Comparison of ENCODE assay signal across 8 mouse cellular contexts in the genomic region with DNA sequence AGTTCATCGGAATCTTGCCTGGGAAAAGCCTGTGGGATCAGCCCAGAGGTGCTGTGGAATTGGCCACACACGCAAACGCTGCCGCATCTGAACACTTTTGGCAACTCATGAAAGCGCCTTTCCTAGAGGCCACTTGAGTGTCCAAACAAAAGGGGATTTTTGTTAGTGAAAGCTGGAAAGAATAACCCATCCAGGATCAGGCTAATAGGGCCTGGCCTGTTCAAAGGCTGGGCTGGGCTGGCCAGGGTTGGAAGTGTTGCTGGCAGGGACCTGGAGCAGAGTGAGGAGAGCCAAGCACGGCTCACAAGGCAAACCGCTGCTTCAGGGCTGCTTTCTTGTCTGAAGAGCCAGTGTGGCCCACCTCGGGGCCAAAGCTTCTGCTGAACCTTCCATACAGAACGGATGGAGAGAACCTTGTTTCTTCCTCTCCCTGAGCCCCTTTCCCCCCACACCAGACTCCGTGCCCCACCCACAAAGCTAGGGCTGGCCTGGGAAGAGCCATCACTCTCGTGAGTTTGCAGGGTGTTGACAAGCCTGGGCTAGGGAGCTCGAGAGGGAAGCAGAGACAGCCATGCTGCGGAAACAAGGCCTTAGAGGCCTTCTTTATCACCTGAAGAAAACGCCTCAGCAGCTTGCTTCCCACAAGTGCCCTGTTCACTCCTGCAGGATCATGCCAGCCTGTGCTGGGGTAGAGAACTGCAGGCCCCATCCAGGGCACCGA.
DNase-seq lines count a peak whose midpoint lies in the region; ATAC-seq and TF ChIP-seq lines count a peak whose summit lies in the region.

No protein-coding gene starts in this region.

- ATAC-seq in cerebellum, adult (ENCODE audit: insufficient number of reproducible peaks, low FRiP score, low TSS enrichment) = no peak

- intact Hi-C loops in heart, adult 2 months (cut with DNase I) = no loop called here
- intact Hi-C loops in heart, postnatal 25 days (cut with DNase I) = no loop called here
- intact Hi-C loops in gastrocnemius, postnatal 36 days (cut with DNase I) = loop anchor here (10.0 kb wide), 1 partner anchor 190 kb away; no protein-coding TSS in a partner anchor

- no peak overlapping the region for H3K9ac ChIP-seq in heart, adult 2 months (ENCODE audit: low read depth, low read length)

- whole genome bisulfite sequencing in heart, adult 2 months = 71% methylated on average over 15 of the region's 15 CpGs
- 89% methylated on average over 15 of the region's 15 CpGs for WGBS in embryonic facial prominence, embryonic 10.5 days

- H3K36me3 ChIP-seq in heart, adult 2 months (ENCODE audit: control insufficient read depth, insufficient read depth, low read length) = no peaks in the 10 kb centered on the region
- no peaks in the 10 kb centered on the region for H3K36me3 ChIP-seq in embryonic facial prominence, embryonic 10.5 days (replicated peaks)

- TF ChIP-seq POLR2A in heart, adult 2 months (IDR thresholded peaks at IDR 0.05; ENCODE audit: insufficient read depth, low read depth, low read length) = no peak

- no peaks in the 10 kb centered on the region for H3K79me2 ChIP-seq in heart, adult 2 months (replicated peaks; ENCODE audit: control insufficient read depth, insufficient read depth, low read length)

- DNase-seq in heart, adult 2 months = peak; percentile 39
- DNase-seq in heart, postnatal 25 days (ENCODE audit: low spot score) = no peak
- DNase-seq in embryonic facial prominence, embryonic 10.5 days (ENCODE audit: low spot score) = no peak
- peak; percentile 44 to 51 for DNase-seq in gastrocnemius, postnatal 36 days
- DNase-seq in lung, postnatal 14 days = peak; percentile 41
- no peak for DNase-seq in thymus, postnatal 0 days (ENCODE audit: low spot score)
- no peak for DNase-seq in adrenal gland, adult 2 months

- H3K4me1 ChIP-seq in heart, adult 2 months (ENCODE audit: control insufficient read depth, insufficient read depth, low read length) = no peaks in the 10 kb centered on the region
- peaks cover 29% of the 10 kb centered on the region for H3K4me1 ChIP-seq in embryonic facial prominence, embryonic 10.5 days

- H3K9me3 ChIP-seq in embryonic facial prominence, embryonic 10.5 days = peaks cover 4% of the 10 kb centered on the region; the same call in 1 of the 2 replicates

- no peak for TF ChIP-seq EP300 in heart, adult 2 months (IDR thresholded peaks at IDR 0.05; ENCODE audit: insufficient read depth, low read depth, low read length)

- H3K27me3 ChIP-seq in heart, adult 2 months (ENCODE audit: control insufficient read depth, insufficient read depth, low read length) = no peaks in the 10 kb centered on the region
- no peaks in the 10 kb centered on the region for H3K27me3 ChIP-seq in embryonic facial prominence, embryonic 10.5 days (replicated peaks; ENCODE audit: low read depth, poor library complexity, severe bottlenecking)

- no peak for TF ChIP-seq CTCF in heart, adult 2 months (IDR thresholded peaks at IDR 0.05)

- H3K4me3 ChIP-seq in heart, adult 2 months = no peak overlapping the region
- no peak overlapping the region for H3K4me3 ChIP-seq in embryonic facial prominence, embryonic 10.5 days

- no peak overlapping the region for H3K27ac ChIP-seq in heart, adult 2 months
- H3K27ac ChIP-seq in embryonic facial prominence, embryonic 10.5 days (replicated peaks) = peak overlapping the region; percentile 70

Comparison
In these comparisons a context has a peak if more than half of its experiments do, and no peak if none do; other contexts are left out.
1. DNase-seq: peak in heart, adult 2 months (2 of 2), gastrocnemius, postnatal 36 days (2 of 2) and lung, postnatal 14 days (single experiment); none in heart, postnatal 25 days (single experiment), embryonic facial prominence, embryonic 10.5 days (single experiment), thymus, postnatal 0 days (single experiment) and adrenal gland, adult 2 months (single experiment).